Mouse (Mus musculus) duodenum, adult 2 months (tissue): ENCODE data around the gene Olfr577. TPM values are rescaled to one million over a fixed set of nuclear protein-coding genes. Genes with fewer than 3 reads are reported as not detected.

Experiments
- polyA plus RNA-seq: library from polyadenylated mRNA; depleted of rRNA; stranded (reverse); fragments of >200 nt; gene quantifications from 2 replicates; pipeline ENCODE4 v1.2.3, GENCODE M21; 2012; ENCODE audit warnings: low replicate concordance; rRNA removed

Gene Olfr577
- not detected in 2 replicates for polyA plus RNA-seq

DNA sequence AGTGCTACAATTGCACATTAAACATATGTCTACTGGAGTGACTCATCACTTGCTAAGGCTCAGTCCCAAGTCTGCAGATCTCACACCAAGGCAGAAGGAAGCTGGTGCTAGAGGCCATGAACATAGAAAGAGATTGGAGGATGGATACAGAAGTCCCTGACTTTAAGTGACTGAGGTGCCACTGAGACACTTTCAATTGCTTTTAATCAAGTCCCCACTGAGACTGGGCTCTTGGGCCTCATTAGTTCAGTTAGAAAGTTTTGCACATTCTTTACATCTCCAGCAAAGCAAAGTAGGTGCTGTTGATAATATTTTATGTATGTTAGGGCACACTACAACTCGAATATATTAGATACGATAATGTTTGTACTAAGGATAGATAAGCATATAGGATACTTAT lies at the start of gene Olfr577:
Gene Olfr577, minus strand, starts transcription at position 101 of the 400 bp plus-strand sequence.

DNA sequence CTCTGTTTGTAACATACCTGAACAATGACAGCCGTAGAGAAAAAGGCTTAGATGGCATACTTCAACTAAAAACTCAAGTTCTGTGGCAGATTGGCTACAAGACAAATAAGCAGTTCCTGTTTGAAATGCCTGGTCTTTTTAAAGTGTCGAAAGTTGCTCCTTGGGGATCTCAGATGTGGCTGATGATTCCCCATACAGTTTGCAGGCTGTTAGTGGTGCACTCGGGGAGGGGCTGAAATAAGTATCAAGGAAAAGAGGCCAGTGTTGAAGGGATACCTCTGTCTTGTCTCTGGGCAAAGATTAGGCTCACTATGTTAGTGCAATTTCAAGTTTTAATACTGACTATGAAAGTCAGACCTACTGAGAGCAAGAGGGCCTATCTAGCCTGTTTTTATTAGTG lies 13.5 kb upstream of the Olfr577 start, which contains the start of gene Olfr578:
Gene Olfr578, minus strand, starts transcription at position 101 of the 400 bp plus-strand sequence.

DNA sequence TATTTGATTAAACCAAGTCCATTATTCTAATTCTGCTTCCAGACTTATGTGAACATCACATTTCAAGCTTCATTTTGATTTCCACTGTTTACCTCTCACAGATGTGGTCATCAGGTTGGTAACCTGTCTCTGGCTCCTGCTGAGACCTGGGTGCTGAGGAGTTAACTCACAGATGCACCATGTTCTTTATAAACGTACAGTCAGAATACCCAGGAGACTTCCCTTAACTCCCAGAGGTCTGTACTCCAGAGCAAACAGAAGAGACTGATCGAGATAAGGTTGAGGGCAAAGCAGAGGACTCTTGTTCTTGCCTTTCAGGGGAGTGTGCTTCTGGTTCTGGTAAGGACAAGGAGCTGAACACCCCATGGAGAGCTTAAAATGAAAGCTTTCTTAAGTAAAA lies 13.4 kb downstream of the Olfr577 start, which contains the start of gene Olfr576:
Gene Olfr576, plus strand, starts transcription at position 301 of the 400 bp plus-strand sequence.

DNA sequence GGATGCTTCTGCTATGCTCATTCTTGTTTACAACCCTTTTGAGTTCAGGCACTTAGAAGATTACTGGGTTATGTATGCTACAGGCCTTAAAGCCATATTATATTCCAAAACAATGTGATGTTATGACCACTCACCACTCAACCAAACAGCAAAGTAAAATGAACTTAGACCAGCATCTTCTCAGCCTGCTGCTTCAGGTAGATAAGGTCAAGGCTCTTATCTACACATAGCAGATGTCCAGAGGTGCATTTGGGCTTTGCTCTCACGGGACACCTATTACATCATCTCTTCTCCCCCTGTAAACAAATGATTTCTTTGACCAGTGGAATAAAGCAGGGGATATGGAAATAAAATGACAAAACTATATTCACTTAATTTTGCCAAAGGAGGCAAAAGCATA lies 17.1 kb downstream of the Olfr577 start, which contains the start of gene Olfr575:
Gene Olfr575, minus strand, starts transcription at position 183 of the 400 bp plus-strand sequence.

DNA sequence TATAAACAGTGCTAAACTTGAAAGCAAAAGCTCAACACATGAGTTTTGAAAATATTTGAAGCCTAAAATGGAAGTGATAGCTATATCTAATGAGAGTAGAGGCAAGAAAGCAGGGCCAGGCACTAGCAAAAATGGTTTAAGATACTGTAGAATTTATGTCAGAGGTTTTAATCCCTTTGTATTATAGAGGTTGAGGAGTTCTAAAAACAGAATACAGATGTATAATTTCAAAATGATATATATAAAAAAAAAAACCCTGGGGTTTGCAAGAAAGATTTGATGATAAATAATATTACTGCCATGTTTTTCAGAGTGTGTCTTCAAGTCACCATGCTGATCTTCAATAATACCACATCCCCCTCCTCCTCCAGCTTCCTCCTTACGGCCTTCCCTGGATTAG lies 27.6 kb downstream of the Olfr577 start, which contains the start of gene Olfr574:
Gene Olfr574, plus strand, starts transcription at position 301 of the 400 bp plus-strand sequence.

DNA sequence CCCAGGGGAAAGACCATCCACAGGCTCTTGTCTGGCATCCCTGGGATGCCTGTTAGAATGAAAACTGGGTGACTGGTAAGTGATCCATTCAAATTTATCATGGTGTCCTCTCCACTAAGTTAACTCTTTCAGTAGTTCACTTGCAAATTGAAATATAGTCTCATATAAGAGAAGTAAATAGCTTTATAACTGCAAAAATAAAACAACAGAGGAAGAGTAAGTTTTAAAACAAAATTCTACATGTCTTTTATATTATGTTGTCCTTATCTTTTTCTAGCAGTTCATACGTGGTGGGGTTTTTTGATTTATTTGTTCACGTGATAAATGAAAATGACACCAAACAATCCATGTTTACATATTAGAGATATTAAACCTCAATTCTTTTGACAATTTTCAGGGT lies 33.3 kb downstream of the Olfr577 start, which contains the start of gene Olfr573-ps1:
Gene Olfr573-ps1, minus strand, starts transcription at position 101 of the 400 bp plus-strand sequence.

DNA sequence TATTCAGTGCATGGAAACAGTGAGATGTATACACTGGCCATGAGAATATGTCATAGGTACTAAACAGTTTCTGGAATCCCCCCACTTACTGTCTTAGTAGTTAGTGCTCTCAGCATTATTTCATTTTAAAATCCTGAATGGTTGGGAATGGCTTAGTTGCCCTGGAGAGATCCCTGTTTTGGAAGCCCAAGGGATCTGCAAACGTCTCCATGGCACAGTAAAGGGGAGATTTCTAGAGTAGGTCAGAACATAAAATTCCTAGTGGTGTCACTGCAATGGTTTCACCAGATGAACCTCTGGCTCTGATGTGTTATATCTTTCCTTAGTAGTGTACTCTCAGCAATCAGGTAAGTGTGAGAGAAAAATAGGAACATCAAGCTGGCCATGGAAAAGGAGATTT lies 51.6 kb downstream of the Olfr577 start, which contains the start of gene Olfr572:
Gene Olfr572, plus strand, starts transcription at position 301 of the 400 bp plus-strand sequence.

Other genes with a start within 250 kb of the Olfr577 start
- gene Olfr559, start 248.5 kb downstream of the Olfr577 start, polyA plus RNA-seq = not detected in 2 replicates
- not detected in 2 replicates for gene Olfr560, start 216.6 kb downstream of the Olfr577 start, polyA plus RNA-seq
- 0.24 and 0.67 TPM in 2 replicates for gene Olfr78, start 216.5 kb downstream of the Olfr577 start, polyA plus RNA-seq
- gene Olfr561, start 204.7 kb downstream of the Olfr577 start, polyA plus RNA-seq = not detected in 2 replicates
- gene Olfr564, start 172.5 kb downstream of the Olfr577 start, polyA plus RNA-seq = not detected in 2 replicates
- gene Olfr566, start 117.2 kb downstream of the Olfr577 start, polyA plus RNA-seq = not detected in 2 replicates
- gene Olfr568, start 98.8 kb downstream of the Olfr577 start, polyA plus RNA-seq = not detected in 2 replicates
- gene Olfr569, start 85.1 kb downstream of the Olfr577 start, polyA plus RNA-seq = not detected in 2 replicates
- not detected in 2 replicates for gene Olfr570, start 81.4 kb downstream of the Olfr577 start, polyA plus RNA-seq
- not detected in 2 replicates for gene Olfr571, start 58.4 kb downstream of the Olfr577 start, polyA plus RNA-seq
- not detected in 2 replicates for gene Olfr572, start 51.5 kb downstream of the Olfr577 start, polyA plus RNA-seq
- gene Olfr573-ps1, start 33.4 kb downstream of the Olfr577 start, polyA plus RNA-seq = not detected in 2 replicates
- gene Olfr574, start 27.5 kb downstream of the Olfr577 start, polyA plus RNA-seq = not detected in 2 replicates
- not detected in 2 replicates for gene Olfr575, start 17.2 kb downstream of the Olfr577 start, polyA plus RNA-seq
- gene Olfr576, start 13.3 kb downstream of the Olfr577 start, polyA plus RNA-seq = not detected in 2 replicates
- not detected in 2 replicates for gene Olfr578, start 13.4 kb upstream of the Olfr577 start, polyA plus RNA-seq
- not detected in 2 replicates for gene Olfr582, start 62.1 kb upstream of the Olfr577 start, polyA plus RNA-seq
- gene Olfr583, start 75.4 kb upstream of the Olfr577 start, polyA plus RNA-seq = not detected in 2 replicates
- not detected in 2 replicates for gene Olfr584, start 105.9 kb upstream of the Olfr577 start, polyA plus RNA-seq
- not detected in 2 replicates for gene Olfr585, start 121.8 kb upstream of the Olfr577 start, polyA plus RNA-seq
- not detected in 2 replicates for gene Olfr586, start 149.7 kb upstream of the Olfr577 start, polyA plus RNA-seq
- not detected in 2 replicates for gene Olfr588-ps1, start 164.9 kb upstream of the Olfr577 start, polyA plus RNA-seq
- gene Olfr589, start 180.4 kb upstream of the Olfr577 start, polyA plus RNA-seq = not detected in 2 replicates
- not detected in 2 replicates for gene Olfr591, start 202.4 kb upstream of the Olfr577 start, polyA plus RNA-seq
- gene Olfr592, start 208.9 kb upstream of the Olfr577 start, polyA plus RNA-seq = not detected in 2 replicates
- gene Olfr593, start 235.9 kb upstream of the Olfr577 start, polyA plus RNA-seq = not detected in 2 replicates
- not detected in 2 replicates for gene Olfr594, start 241.1 kb upstream of the Olfr577 start, polyA plus RNA-seq